Mouse (Mus musculus) right cerebral cortex, postnatal 25 days (tissue): ENCODE results near the gene Gm28308.

Source experiments
- DNase-seq: peaks from one replicate; pipeline ENCODE4 v3.0.0; 2022

Gm28308 gene

GRCm38 (mm10) chr6:52231885-52232567 lies 18.9 kb upstream of the Gm28308 start:
- DNase-seq = no peak

GRCm38 (mm10) chr6:52230516-52231165 lies 17.5 kb upstream of the Gm28308 start, which contains the start of gene Hoxa9:
TSS of gene Hoxa9 (minus strand) at chr6:52231089.
- DNase-seq = no peak

GRCm38 (mm10) chr6:52229558-52230416 lies 16.6 kb upstream of the Gm28308 start:
- DNase-seq = no peak

- no peak for DNase-seq
Observed at GRCm38 (mm10) chr6:52228475-52229465, 15.6 kb upstream of the Gm28308 start.

- DNase-seq = no peak
Observed at GRCm38 (mm10) chr6:52227470-52228222, 14.5 kb upstream of the Gm28308 start.

- no peak for DNase-seq
Observed at GRCm38 (mm10) chr6:52226569-52227257, 13.6 kb upstream of the Gm28308 start.

GRCm38 (mm10) chr6:52225612-52226568 lies 12.8 kb upstream of the Gm28308 start:
- no peak for DNase-seq

GRCm38 (mm10) chr6:52224895-52225611 lies 11.9 kb upstream of the Gm28308 start:
- DNase-seq = no peak

GRCm38 (mm10) chr6:52223939-52224760 lies 11.0 kb upstream of the Gm28308 start:
- no peak for DNase-seq

- no peak for DNase-seq
Observed at GRCm38 (mm10) chr6:52222729-52223128, 9.6 kb upstream of the Gm28308 start.

- no peak for DNase-seq
Observed at GRCm38 (mm10) chr6:52221993-52222685, 9.0 kb upstream of the Gm28308 start.

GRCm38 (mm10) chr6:52221337-52221992 lies 8.3 kb upstream of the Gm28308 start, which contains the start of gene Hoxa7:
TSS of gene Hoxa7 (minus strand) at chr6:52221854.
- DNase-seq = peak; percentile 72

- DNase-seq = no peak
Observed at GRCm38 (mm10) chr6:52220865-52221310, 7.7 kb upstream of the Gm28308 start.

- DNase-seq = no peak
Observed at GRCm38 (mm10) chr6:52220003-52220864, 7.1 kb upstream of the Gm28308 start.

GRCm38 (mm10) chr6:52219234-52219942 lies 6.2 kb upstream of the Gm28308 start:
- no peak for DNase-seq
